Mouse (Mus musculus): Measurements from ENCODE around the gene Fam3c. TPM values are rescaled to one million over a fixed set of nuclear protein-coding genes. Genes with fewer than 3 reads are reported as not detected.
"Not testable (repeated sequence)": the region's sequence is repeated elsewhere in the genome, so short reads cannot be mapped to it uniquely, and the experiment has no call there.

Fam3c gene
- total RNA-seq, 1 experiment from 2014 or later: 53.0 TPM

- DNase-seq: no peak
Observed at GRCm38 (mm10) chr6:22289461-22290021, 66.5 kb downstream of the Fam3c start.

GRCm38 (mm10) chr6:22288737-22289460, 67.1 kb downstream of the Fam3c start:
- peak; percentile 23 for DNase-seq

DNA sequence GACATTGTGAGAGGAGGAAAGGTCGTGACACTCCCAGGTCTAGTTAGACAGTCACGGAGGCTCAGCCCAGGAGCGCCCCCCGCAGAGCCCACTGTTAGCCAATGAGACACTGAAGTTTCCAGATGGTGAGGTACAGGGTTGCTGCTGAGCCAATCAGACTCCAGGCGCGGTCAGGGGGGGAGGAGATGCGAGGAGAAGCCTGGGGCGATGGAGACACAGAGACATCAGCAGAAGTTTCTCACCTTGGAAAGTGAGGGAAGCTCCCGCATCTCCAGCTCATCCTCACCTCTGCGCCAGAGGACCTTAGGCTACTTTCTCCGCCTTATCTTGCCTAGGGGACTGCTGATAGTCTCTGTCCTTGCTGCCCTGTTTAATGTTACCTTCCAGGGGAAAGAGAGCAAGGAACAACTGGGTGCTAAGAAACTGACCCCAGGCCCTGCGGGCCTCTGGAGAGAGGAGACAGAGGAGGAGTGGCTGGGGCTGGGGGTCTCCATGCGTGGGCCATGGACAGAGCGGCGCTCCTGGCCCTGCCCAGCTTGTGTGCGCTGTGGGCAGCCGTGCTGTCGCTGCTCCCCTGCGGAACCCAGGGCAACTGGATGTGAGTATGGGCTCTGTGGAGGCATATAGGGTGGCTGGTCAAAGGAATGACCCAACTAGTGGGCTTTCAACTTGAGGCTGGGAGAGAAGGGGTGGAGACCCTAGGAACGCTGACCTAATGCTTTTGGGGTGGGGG, 67.9 kb downstream of the Fam3c start, which contains the start of gene Wnt16:
Wnt16 (plus strand) TSS at position 224 of the 733 bp plus-strand sequence.
- DNase-seq: peak; percentile 17

DNA sequence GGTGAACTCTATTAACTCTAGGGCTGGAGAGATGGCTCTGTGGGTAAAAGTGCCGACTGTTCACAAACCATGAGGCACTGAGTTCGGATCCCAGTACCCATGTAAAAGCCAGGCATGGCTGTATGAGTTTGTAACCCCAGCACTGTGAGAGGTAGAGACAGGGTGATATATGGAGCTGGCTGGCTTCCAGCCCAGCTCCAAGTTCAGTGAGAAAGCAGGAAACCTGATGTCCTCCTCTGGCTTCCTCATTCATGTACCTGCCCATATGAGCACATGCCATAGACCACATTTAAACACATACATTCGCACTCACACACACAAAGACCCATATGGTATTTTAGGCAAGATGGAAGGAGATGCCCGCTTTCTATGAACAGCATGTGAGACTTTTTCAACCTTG, 73.6 kb downstream of the Fam3c start:
- no peak for DNase-seq

- peak; percentile 59 for DNase-seq
Observed at GRCm38 (mm10) chr6:22280217-22280861, 75.7 kb downstream of the Fam3c start.

DNA sequence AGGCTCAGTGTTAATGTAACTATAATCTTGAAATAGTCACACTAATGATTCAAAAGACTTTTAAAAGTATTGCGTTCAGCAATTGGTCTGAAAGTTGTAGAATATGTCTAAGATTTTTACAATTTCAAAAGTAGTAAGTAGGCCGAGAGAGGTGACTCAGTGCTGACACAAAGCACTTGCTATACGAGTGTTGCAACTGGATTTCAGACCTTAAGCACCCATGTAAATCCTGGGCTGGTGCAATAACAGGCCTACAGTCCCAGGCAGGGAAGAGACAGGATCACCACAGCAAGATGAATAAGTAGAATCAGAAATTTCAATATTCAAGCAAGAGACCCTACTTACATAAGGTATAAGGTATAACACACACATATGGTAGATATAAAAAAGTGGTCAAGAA, 78.1 kb downstream of the Fam3c start:
- DNase-seq: no peak

- DNase-seq: peak; percentile 59
Observed at GRCm38 (mm10) chr6:22269840-22270521, 86.1 kb downstream of the Fam3c start.

GRCm38 (mm10) chr6:22268677-22269076, 87.4 kb downstream of the Fam3c start:
- no peak for DNase-seq

DNA sequence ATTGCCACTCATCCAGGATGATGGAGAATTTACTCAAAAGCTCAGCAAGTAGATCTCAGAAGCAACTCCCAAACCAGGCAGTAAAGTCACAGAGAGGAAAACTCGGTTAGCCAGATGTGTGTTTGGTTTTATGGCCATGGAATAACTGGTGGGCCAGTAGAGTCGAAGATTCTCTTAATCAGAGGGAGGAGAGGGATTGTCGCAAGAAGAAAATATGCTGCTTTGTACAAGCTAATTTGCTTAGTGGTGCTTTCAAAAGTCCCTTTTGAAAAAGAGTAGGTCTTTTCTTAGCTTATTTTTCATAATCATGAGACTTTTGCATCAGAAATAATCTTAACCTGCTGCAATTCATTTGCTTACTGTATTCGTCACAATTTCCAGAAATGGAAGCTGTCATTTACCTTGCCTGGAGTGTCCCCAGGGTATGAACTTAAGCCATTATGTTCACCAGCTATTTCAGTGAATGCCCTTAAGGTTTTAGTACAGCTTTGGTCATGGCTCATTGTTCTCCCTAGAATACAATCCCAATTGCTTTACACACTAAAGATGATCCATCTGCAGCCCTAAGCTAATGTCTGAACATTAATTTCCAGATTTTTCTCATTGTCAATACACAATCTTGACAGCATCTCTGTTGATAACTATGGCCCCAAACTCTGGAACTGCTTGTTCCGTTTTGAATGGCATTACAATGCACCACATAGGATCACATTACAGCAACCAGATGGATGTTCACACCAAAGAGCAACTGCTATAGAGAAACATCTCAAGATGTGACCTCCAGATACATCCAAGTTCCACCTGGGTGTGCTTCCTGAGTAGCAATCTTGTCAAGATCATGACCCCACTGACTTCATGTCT, 88.0 kb downstream of the Fam3c start:
- no peak for DNase-seq

GRCm38 (mm10) chr6:22266018-22266417, 90.0 kb downstream of the Fam3c start:
- DNase-seq: no peak

- DNase-seq: not testable (repeated sequence)
Observed at GRCm38 (mm10) chr6:22264094-22264493, 91.9 kb downstream of the Fam3c start.

- no peak for DNase-seq
Observed at GRCm38 (mm10) chr6:22262519-22262918, 93.5 kb downstream of the Fam3c start.

DNA sequence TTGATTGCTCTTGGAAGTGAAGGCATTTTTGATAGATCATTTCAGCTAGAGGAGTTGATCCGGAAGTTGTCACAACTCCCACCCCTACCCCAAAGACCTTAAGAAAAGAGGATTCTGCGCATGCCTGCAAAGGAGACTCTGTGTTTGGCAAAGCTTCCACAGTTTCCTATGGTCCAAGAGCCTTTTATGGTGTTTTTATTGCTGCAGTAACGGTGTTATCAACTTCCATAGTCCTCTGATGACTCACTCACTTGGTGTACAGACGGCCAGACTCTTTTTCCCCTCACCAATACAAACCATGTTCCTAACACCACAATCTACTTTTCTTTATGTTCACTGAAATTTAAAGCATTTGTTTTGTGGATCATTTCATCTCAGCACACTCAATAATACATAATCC, 97.3 kb downstream of the Fam3c start:
- DNase-seq: no peak

Other genes with a start within 250 kb of the Fam3c start
- gene Wnt16, start 68.0 kb downstream of the Fam3c start, total RNA-seq (2021): not detected in 2 replicates

Data from adrenal gland, postnatal 25 days (tissue).